29 mouse cellular contexts compared by ENCODE assay signal in genomic region chr2:107321596-107322226, GRCm38 (mm10). TPM values are rescaled to one million over a fixed set of nuclear protein-coding genes. Genes with fewer than 3 reads are reported as not detected.
DNase-seq lines count a peak whose midpoint lies in the region; ATAC-seq lines count a peak whose summit lies in the region.
"Had no signal": no experiment of that assay in that cellular context is flagged by ENCODE, and none has a peak within 500 bp of the region (broad histone marks: within the 10 kb centered on the region; RNA-seq: fewer than 3 reads in every experiment).

No protein-coding gene starts in this region.

- H3K4me1 ChIP-seq in forebrain, embryonic 12.5 days, result 0 out of 2 replicates have a peak, but pooled peaks cover 3% of the 10 kb centered on the region
- H3K4me1 ChIP-seq in forebrain, embryonic 13.5 days, result 0 out of 2 replicates have a peak, but pooled peaks cover 2% of the 10 kb centered on the region
- H3K4me1 ChIP-seq in neural tube, embryonic 14.5 days (ENCODE audit: control insufficient read depth, insufficient read depth, low read length), result no peaks in the 10 kb centered on the region
- H3K4me1 ChIP-seq in neural tube, embryonic 15.5 days, result peaks cover 6% of the 10 kb centered on the region; the same call in 1 of the 2 replicates
- H3K4me1 ChIP-seq in heart, embryonic 10.5 days, result 0 out of 2 replicates have a peak, but pooled peaks cover 3% of the 10 kb centered on the region
- H3K4me1 ChIP-seq: embryonic facial prominence, embryonic 10.5 days; embryonic facial prominence, embryonic 15.5 days; limb, embryonic 13.5 days; liver, embryonic 12.5 days; megakaryocyte, embryonic 14.5 days; midbrain, embryonic 12.5 days had no signal

- H3K27ac ChIP-seq in forebrain, embryonic 12.5 days, result no peak overlapping the region
- H3K27ac ChIP-seq in forebrain, embryonic 13.5 days, result no peak overlapping the region
- no peak overlapping the region for H3K27ac ChIP-seq in neural tube, embryonic 14.5 days (ENCODE audit: low read depth, low read length)
- H3K27ac ChIP-seq in neural tube, embryonic 15.5 days (replicated peaks), result no peak overlapping the region
- H3K27ac ChIP-seq in heart, embryonic 10.5 days, result no peak overlapping the region
- H3K27ac ChIP-seq: embryonic facial prominence, embryonic 10.5 days; embryonic facial prominence, embryonic 15.5 days; limb, embryonic 13.5 days; liver, embryonic 12.5 days; midbrain, embryonic 12.5 days had no signal

- no peak overlapping the region for H3K4me3 ChIP-seq in forebrain, embryonic 12.5 days (replicated peaks)
- H3K4me3 ChIP-seq in forebrain, embryonic 13.5 days, result no peak overlapping the region
- H3K4me3 ChIP-seq in neural tube, embryonic 14.5 days (ENCODE audit: low read depth, low read length), result no peak overlapping the region
- no peak overlapping the region for H3K4me3 ChIP-seq in neural tube, embryonic 15.5 days (replicated peaks)
- H3K4me3 ChIP-seq in heart, embryonic 10.5 days, result no peak overlapping the region
- H3K4me3 ChIP-seq: embryonic facial prominence, embryonic 10.5 days; embryonic facial prominence, embryonic 15.5 days; limb, embryonic 13.5 days; liver, embryonic 12.5 days; megakaryocyte, embryonic 14.5 days; midbrain, embryonic 12.5 days had no signal

- H3K36me3 ChIP-seq in forebrain, embryonic 12.5 days (replicated peaks), result no peaks in the 10 kb centered on the region
- no peaks in the 10 kb centered on the region for H3K36me3 ChIP-seq in forebrain, embryonic 13.5 days (ENCODE audit: poor library complexity, severe bottlenecking)
- no peaks in the 10 kb centered on the region for H3K36me3 ChIP-seq in neural tube, embryonic 14.5 days (ENCODE audit: control insufficient read depth, insufficient read depth, low read length)
- H3K36me3 ChIP-seq in neural tube, embryonic 15.5 days, result no peaks in the 10 kb centered on the region
- H3K36me3 ChIP-seq in heart, embryonic 10.5 days, result no peaks in the 10 kb centered on the region
- H3K36me3 ChIP-seq: embryonic facial prominence, embryonic 10.5 days; embryonic facial prominence, embryonic 15.5 days; G1E; limb, embryonic 13.5 days; liver, embryonic 12.5 days; midbrain, embryonic 12.5 days had no signal

- no peaks in the 10 kb centered on the region for H3K27me3 ChIP-seq in forebrain, embryonic 12.5 days
- no peaks in the 10 kb centered on the region for H3K27me3 ChIP-seq in forebrain, embryonic 13.5 days
- H3K27me3 ChIP-seq in neural tube, embryonic 14.5 days (ENCODE audit: control insufficient read depth, insufficient read depth, low read length), result no peaks in the 10 kb centered on the region
- H3K27me3 ChIP-seq in neural tube, embryonic 15.5 days (replicated peaks), result no peaks in the 10 kb centered on the region
- no peaks in the 10 kb centered on the region for H3K27me3 ChIP-seq in heart, embryonic 10.5 days (ENCODE audit: insufficient read depth, poor library complexity, severe bottlenecking)
- H3K27me3 ChIP-seq: embryonic facial prominence, embryonic 15.5 days; limb, embryonic 13.5 days; liver, embryonic 12.5 days; megakaryocyte, embryonic 14.5 days; midbrain, embryonic 12.5 days had no signal

- H3K9me3 ChIP-seq in forebrain, embryonic 12.5 days, result no peaks in the 10 kb centered on the region
- H3K9me3 ChIP-seq in forebrain, embryonic 13.5 days (replicated peaks), result no peaks in the 10 kb centered on the region
- H3K9me3 ChIP-seq in neural tube, embryonic 14.5 days (ENCODE audit: control insufficient read depth, low read length), result no peaks in the 10 kb centered on the region
- no peaks in the 10 kb centered on the region for H3K9me3 ChIP-seq in neural tube, embryonic 15.5 days (replicated peaks)
- H3K9me3 ChIP-seq in heart, embryonic 10.5 days, result no peaks in the 10 kb centered on the region
- H3K9me3 ChIP-seq: embryonic facial prominence, embryonic 10.5 days; embryonic facial prominence, embryonic 15.5 days; G1E; limb, embryonic 13.5 days; liver, embryonic 12.5 days; megakaryocyte, embryonic 14.5 days; midbrain, embryonic 12.5 days had no signal

- no peak overlapping the region for H3K4me2 ChIP-seq in forebrain, embryonic 12.5 days
- H3K4me2 ChIP-seq in forebrain, embryonic 13.5 days, result no peak overlapping the region
- no peak overlapping the region for H3K4me2 ChIP-seq in neural tube, embryonic 14.5 days (ENCODE audit: low read depth, low read length)
- H3K4me2 ChIP-seq in neural tube, embryonic 15.5 days, result no peak overlapping the region
- H3K4me2 ChIP-seq: embryonic facial prominence, embryonic 15.5 days; limb, embryonic 13.5 days; liver, embryonic 12.5 days; midbrain, embryonic 12.5 days had no signal

- 33% methylated on average over 4 of the region's 4 CpGs for whole genome bisulfite sequencing in forebrain, embryonic 12.5 days
- WGBS in forebrain, embryonic 13.5 days, result 32% methylated on average over 4 of the region's 4 CpGs
- 18% methylated on average over 4 of the region's 4 CpGs for WGBS in neural tube, embryonic 14.5 days
- WGBS in neural tube, embryonic 15.5 days, result 18% methylated on average over 4 of the region's 4 CpGs
- 78% methylated on average over 4 of the region's 4 CpGs for WGBS in heart, embryonic 10.5 days

- ATAC-seq in forebrain, embryonic 12.5 days (ENCODE audit: low FRiP score), result peak; percentile 20; the same call in 1 of the 2 replicates
- no peak for ATAC-seq in forebrain, embryonic 13.5 days
- peak; percentile 60 for ATAC-seq in neural tube, embryonic 14.5 days (ENCODE audit: low read depth)
- peak; percentile 41; the same call in 1 of the 2 replicates for ATAC-seq in neural tube, embryonic 15.5 days (ENCODE audit: low FRiP score)
- ATAC-seq: forebrain, embryonic 14.5 days; intestine, embryonic 16.5 days; liver, embryonic 12.5 days; liver, postnatal 0 days; lung, postnatal 0 days had no signal

- no peak overlapping the region for H3K9ac ChIP-seq in forebrain, embryonic 12.5 days
- no peak overlapping the region for H3K9ac ChIP-seq in forebrain, embryonic 13.5 days
- H3K9ac ChIP-seq in neural tube, embryonic 14.5 days (replicated peaks; ENCODE audit: low read depth, low read length), result no peak overlapping the region
- no peak overlapping the region for H3K9ac ChIP-seq in neural tube, embryonic 15.5 days (replicated peaks)
- H3K9ac ChIP-seq: embryonic facial prominence, embryonic 15.5 days; limb, embryonic 13.5 days; liver, embryonic 12.5 days; liver, postnatal 0 days; midbrain, embryonic 12.5 days had no signal

- no peak for DNase-seq in neural tube, embryonic 10.5 days (ENCODE audit: extremely low spot score, low spot score)
- DNase-seq in frontal cortex, postnatal 14 days (ENCODE audit: low spot score in 2 of 2), result no peak
- no peak for DNase-seq in heart, embryonic 10.5 days (ENCODE audit: low spot score)
- DNase-seq: adrenal gland, postnatal 10 days; cerebellum, adult 18-20 months; cerebellum, postnatal 25 days; heart, postnatal 14 days; kidney, adult 9 months; kidney, postnatal 10 days; liver, postnatal 0 days; lung, postnatal 4 days; right cerebral cortex, postnatal 14 days; thymus, postnatal 4 days had no signal

RNA-seq across cellular contexts. Expression of gene Kcna4, which starts 31.3 kb away (rescaled TPM):
- polyA plus RNA-seq in forebrain, embryonic 12.5 days (2016; fragmentation: Nextera tagmentation; extraction: Ambion mirVana), result 1.1 TPM in 2 replicates
- polyA plus RNA-seq in forebrain, embryonic 13.5 days (2015; fragmentation: Nextera tagmentation; extraction: Ambion mirVana), result 1.0 and 1.7 TPM in 2 replicates
- 6.2 and 7.6 TPM in 2 replicates for polyA plus RNA-seq in neural tube, embryonic 14.5 days (2014; fragmentation: Nextera tagmentation; extraction: Ambion mirVana)
- polyA plus RNA-seq in neural tube, embryonic 15.5 days (2015; fragmentation: Nextera tagmentation; extraction: Ambion mirVana), result 8.9 and 9.6 TPM in 2 replicates
- 1.3 and 2.7 TPM in 2 replicates for polyA plus RNA-seq in heart, embryonic 10.5 days (2016; fragmentation: Nextera tagmentation; extraction: Ambion mirVana)
- polyA plus RNA-seq: embryonic facial prominence, embryonic 10.5 days; G1E; small intestine, adult 2 months; thymus, postnatal 0 days had no signal
